Mouse (Mus musculus) cerebellum, postnatal 10 days (tissue): ENCODE results near the gene Ptchd3.

Source experiments
- DNase-seq, 2 experiments: peaks; one replicate each; pipeline ENCODE4 v3.0.0; 2021; ENCODE audit warnings: mixed read lengths in 2 of 2

The Ptchd3 gene

GRCm38 (mm10) chr11:121829947-121830346, at the start of gene Ptchd3:
Gene Ptchd3 (plus strand): TSS chr11:121830247.
- DNase-seq = no peak

GRCm38 (mm10) chr11:121781831-121782230, 48.2 kb upstream of the Ptchd3 start:
- DNase-seq = no peak

DNA sequence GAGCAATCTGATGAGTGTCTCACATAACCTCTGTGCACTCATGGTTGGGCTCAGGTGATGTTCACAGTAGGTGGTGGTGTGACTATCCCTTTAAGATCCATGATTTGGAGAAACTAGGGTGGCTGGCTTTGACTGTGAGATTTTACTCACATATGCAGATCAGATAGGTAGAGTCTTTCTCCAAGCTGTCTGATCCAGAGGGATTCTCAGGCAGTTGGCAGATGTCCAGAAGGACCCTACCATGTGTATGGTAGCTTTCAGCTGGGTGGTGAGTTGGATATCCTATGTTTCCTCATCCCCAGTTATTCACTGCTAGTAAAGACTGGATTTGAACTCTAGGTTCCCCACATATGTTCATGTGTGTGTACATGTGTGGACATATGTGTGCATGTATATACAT, 42.6 kb upstream of the Ptchd3 start:
- DNase-seq = no peak

GRCm38 (mm10) chr11:121789566-121789965, 40.5 kb upstream of the Ptchd3 start:
- no peak for DNase-seq

- peak; percentile 32 to 36 for DNase-seq
Observed at GRCm38 (mm10) chr11:121790671-121791094, 39.4 kb upstream of the Ptchd3 start.

GRCm38 (mm10) chr11:121791446-121791845, 38.6 kb upstream of the Ptchd3 start:
- no peak for DNase-seq

DNA sequence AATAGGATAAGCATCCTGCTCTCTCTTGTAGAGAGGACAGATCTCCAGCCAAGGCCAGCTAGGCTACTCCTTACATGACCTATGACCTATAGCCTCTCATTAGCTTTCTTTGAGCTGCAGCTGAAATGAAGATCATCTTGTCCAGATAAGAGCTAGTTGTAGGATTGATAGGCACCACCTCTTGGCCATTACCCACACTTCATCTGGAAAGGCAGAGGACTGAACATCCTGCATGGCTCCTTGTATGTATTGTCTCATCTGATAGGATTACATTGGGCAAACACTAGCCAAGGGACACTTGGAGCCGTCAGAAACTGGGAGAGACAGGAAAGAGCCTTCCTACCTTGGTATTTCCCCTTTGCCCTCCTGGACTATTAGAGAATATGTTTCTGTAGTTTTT, 38.1 kb upstream of the Ptchd3 start:
- DNase-seq = no peak

GRCm38 (mm10) chr11:121793530-121793929, 36.5 kb upstream of the Ptchd3 start:
- DNase-seq = no peak

- DNase-seq = no peak
Observed at GRCm38 (mm10) chr11:121794186-121794585, 35.9 kb upstream of the Ptchd3 start.

DNA sequence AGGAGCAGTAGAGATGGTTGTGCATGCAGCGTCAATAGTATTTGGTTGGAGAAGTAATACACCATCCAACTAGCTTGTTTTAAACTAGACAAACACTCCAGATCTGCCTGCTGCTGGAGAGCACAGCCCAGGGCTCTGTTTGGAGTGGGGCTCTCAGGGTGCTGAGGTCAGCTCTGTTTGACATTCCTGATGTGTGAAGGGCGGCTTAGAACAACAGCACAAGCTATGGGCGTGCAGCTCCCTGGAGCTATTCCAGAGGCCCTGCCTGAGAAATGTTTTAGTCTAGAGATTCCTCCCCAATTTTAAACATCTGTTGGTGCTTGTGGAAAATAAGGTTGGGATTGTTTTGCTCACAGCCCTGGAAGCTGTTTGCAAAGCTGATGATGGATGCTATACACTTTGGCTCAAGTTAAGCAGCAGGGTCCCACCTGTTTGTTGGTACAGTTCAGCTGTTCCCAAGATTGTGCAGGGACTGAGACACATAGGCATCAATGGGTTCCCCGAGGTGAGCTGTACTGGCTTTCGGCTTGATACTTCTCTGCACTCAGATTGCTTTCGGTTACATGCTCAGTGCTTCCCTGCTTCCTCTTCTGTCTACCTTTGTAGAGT, 35.4 kb upstream of the Ptchd3 start:
- DNase-seq = no peak

- no peak for DNase-seq
Observed at GRCm38 (mm10) chr11:121795978-121796377, 34.1 kb upstream of the Ptchd3 start.

- DNase-seq = no peak
Observed at GRCm38 (mm10) chr11:121798591-121798990, 31.5 kb upstream of the Ptchd3 start.

GRCm38 (mm10) chr11:121799746-121800299, 30.2 kb upstream of the Ptchd3 start:
- no peak for DNase-seq

DNA sequence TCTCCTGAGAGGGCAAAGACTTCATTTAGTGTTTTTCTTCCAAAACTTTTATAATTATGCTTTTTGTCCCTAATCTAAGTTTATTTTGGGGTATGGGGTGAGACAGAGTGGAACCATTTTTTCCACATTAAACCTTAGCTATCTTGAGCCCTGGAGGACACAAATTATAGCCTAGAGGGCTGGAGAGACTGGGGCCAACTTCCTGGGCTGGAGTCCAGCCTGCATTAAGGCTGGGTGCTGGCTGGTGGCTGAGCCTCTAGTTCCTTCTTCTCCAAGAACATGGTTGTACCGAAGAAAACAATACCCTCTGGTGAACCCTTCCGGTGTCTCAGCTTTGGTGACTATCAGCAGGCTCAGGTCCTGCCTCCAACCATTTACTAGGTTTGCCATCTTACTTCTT, 27.3 kb upstream of the Ptchd3 start:
- no peak for DNase-seq

DNA sequence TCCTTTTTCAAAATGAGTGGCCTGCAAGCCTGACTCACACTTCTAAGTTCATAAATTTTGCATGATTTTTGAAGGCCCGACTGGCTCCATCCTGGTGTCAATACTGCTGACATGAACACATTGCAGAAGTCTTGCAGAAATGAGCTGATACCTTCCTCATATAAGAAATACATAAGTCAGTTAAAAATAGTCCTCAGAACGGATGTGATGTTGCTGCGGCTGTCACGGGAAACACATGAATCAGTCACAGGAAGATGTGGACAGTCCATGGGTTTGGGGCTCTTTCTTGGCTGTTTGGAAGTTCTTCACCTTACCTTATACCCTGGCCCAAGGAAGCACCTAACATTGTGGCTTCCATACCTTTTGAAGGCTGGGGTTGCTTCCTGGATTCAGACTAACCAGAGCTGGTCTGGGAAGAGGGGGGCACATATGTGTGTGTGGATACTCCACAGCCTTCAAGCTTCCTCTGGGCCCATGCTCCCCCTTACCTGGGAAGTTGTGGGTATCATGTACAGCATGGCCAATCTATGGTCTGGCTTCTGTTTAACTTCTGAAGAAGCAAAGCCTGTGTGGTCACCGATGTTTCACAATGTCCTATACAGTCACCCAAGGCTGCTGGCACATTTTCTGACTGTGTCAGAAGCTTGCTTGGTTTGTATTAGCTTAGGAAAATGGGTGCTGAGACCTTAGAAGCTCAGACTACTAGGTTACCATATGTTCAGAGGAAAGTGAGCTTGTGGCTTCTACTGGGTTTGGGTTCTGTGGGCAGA, 25.6 kb upstream of the Ptchd3 start:
- no peak for DNase-seq

- DNase-seq = peak; percentile 91 to 93
Observed at GRCm38 (mm10) chr11:121808204-121808852, 21.7 kb upstream of the Ptchd3 start.

DNA sequence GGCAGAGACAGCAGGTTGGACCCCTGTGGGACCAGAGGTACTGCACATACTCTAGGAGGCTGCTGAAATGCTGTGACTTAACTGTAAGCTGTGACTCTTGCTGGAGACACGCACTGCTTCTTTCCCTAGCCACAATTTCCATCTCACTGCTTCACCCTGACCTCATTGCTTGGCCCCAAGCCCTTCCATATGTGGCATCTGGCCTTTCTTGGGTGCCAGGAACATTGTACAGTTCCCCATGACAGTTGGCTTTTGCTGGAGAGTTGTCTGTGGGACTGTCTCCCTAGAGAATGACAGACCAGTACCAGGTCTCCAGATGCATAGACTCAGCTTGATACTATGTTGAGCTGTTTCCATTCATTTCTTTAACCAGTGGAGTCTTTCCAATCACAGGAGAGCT, 21.2 kb upstream of the Ptchd3 start:
- DNase-seq = peak; percentile 61 to 71

GRCm38 (mm10) chr11:121845923-121846322, 15.9 kb downstream of the Ptchd3 start:
- peak; percentile 30 to 43 for DNase-seq

GRCm38 (mm10) chr11:121847790-121848299, 17.8 kb downstream of the Ptchd3 start:
- DNase-seq = peak; percentile 85 to 89
